Comparison of ENCODE assay signal across 7 mouse cellular contexts in genomic region chr5:66697119-66697518, GRCm38 (mm10). TPM values are rescaled to one million over a fixed set of nuclear protein-coding genes. Genes with fewer than 3 reads are reported as not detected.
A peak's percentile ranks its signal among the peaks of the same experiment; 100 is the strongest.
DNase-seq lines count a peak whose midpoint lies in the region; ATAC-seq and TF ChIP-seq lines count a peak whose summit lies in the region.

No protein-coding gene starts in this region.

- no peaks in the 10 kb centered on the region for H3K27me3 ChIP-seq in kidney, embryonic 16.5 days (ENCODE audit: insufficient read depth, low read length)
- no peaks in the 10 kb centered on the region for H3K27me3 ChIP-seq in forebrain, embryonic 13.5 days
- H3K27me3 ChIP-seq in liver, embryonic 14.5 days (ENCODE audit: control insufficient read depth, insufficient read depth, low read length), result no peaks in the 10 kb centered on the region

- H3K4me2 ChIP-seq in kidney, embryonic 16.5 days (replicated peaks; ENCODE audit: low read depth, low read length), result no peak overlapping the region
- H3K4me2 ChIP-seq in forebrain, embryonic 13.5 days, result no peak overlapping the region
- H3K4me2 ChIP-seq in liver, embryonic 14.5 days (ENCODE audit: low read depth), result no peak overlapping the region

- H3K4me1 ChIP-seq in kidney, embryonic 16.5 days (ENCODE audit: insufficient read depth, low read length), result no peaks in the 10 kb centered on the region
- no peaks in the 10 kb centered on the region for H3K4me1 ChIP-seq in ES-E14 (ENCODE audit: control insufficient read depth in 2 of 2, insufficient read depth in 2 of 2, low read length in 2 of 2, poor library complexity in 1 of 2)
- H3K4me1 ChIP-seq in forebrain, embryonic 13.5 days, result no peaks in the 10 kb centered on the region
- H3K4me1 ChIP-seq in liver, embryonic 14.5 days (replicated peaks; ENCODE audit: control insufficient read depth in 2 of 2, insufficient read depth in 2 of 2, low read length in 1 of 2), result no peaks in the 10 kb centered on the region

- in situ Hi-C loops in ES-E14 (cut with MboI; ENCODE audit: low sequenced_read_pairs in 2 of 2, unreplicated experiment in 2 of 2), result loop anchor here in 1 of 2 experiments (10.0 to 25.0 kb wide), 2 partner anchors 298 to 540 kb away; no protein-coding TSS in a partner anchor

- DNase-seq in kidney, postnatal 10 days, result peak; percentile 65
- no peak for DNase-seq in ES-E14 (ENCODE audit: low read depth, low spot score)
- DNase-seq in brain, embryonic 14.5 days (ENCODE audit: low read depth), result peak; percentile 88
- peak in 2 of 3 experiments; percentile 12 to 17 for DNase-seq in liver, embryonic 14.5 days (ENCODE audit: low read depth in 3 of 3, low spot score in 3 of 3)
- DNase-seq in skeletal muscle tissue, adult 2 months (ENCODE audit: low read depth, low spot score), result peak; percentile 56

- no peak overlapping the region for H3K4me3 ChIP-seq in kidney, embryonic 16.5 days (ENCODE audit: low read length)
- no peak overlapping the region for H3K4me3 ChIP-seq in ES-E14 (ENCODE audit: insufficient read depth in 1 of 2, low read depth in 1 of 2, low read length in 2 of 2, poor library complexity in 1 of 2, severe bottlenecking in 1 of 2)
- H3K4me3 ChIP-seq in forebrain, embryonic 13.5 days, result no peak overlapping the region
- H3K4me3 ChIP-seq in liver, embryonic 14.5 days (ENCODE audit: insufficient read depth in 1 of 2, low read depth in 2 of 2, low read length in 2 of 2), result no peak overlapping the region

- TF ChIP-seq CTCF in brain, embryonic 14.5 days (IDR thresholded peaks at IDR 0.05; ENCODE audit: borderline replicate concordance, extremely low read depth, insufficient read depth, insufficient read length), result peak; percentile 67; the same call in 1 of the 2 replicates
- peak; percentile 75 for TF ChIP-seq CTCF in liver, embryonic 14.5 days (IDR thresholded peaks at IDR 0.05; ENCODE audit: low read depth)

- H3K36me3 ChIP-seq in kidney, embryonic 16.5 days (ENCODE audit: insufficient read depth, low read length), result no peaks in the 10 kb centered on the region
- H3K36me3 ChIP-seq in ES-E14 (ENCODE audit: control insufficient read depth, insufficient read depth, low read length, poor library complexity, severe bottlenecking), result no peaks in the 10 kb centered on the region
- H3K36me3 ChIP-seq in forebrain, embryonic 13.5 days (ENCODE audit: poor library complexity, severe bottlenecking), result no peaks in the 10 kb centered on the region
- H3K36me3 ChIP-seq in liver, embryonic 14.5 days (replicated peaks; ENCODE audit: control insufficient read depth, insufficient read depth, low read depth), result no peaks in the 10 kb centered on the region

- no peak for TF ChIP-seq POLR2A in brain, embryonic 14.5 days (IDR thresholded peaks at IDR 0.05; ENCODE audit: borderline replicate concordance, extremely low read depth, insufficient read depth, insufficient read length, poor library complexity, severe bottlenecking)

- no peak; the same call in 1 of the 2 replicates for ATAC-seq in kidney, embryonic 16.5 days (ENCODE audit: low FRiP score, low TSS enrichment)
- ATAC-seq in forebrain, embryonic 13.5 days, result peak; percentile 59; the same call in 1 of the 2 replicates
- ATAC-seq in liver, embryonic 14.5 days (ENCODE audit: insufficient read depth), result no peak

- no peaks in the 10 kb centered on the region for H3K9me3 ChIP-seq in kidney, embryonic 16.5 days (ENCODE audit: low read length)
- no peaks in the 10 kb centered on the region for H3K9me3 ChIP-seq in ES-E14 (ENCODE audit: control insufficient read depth, insufficient read depth, low read depth, low read length)
- no peaks in the 10 kb centered on the region for H3K9me3 ChIP-seq in forebrain, embryonic 13.5 days (replicated peaks)
- no peaks in the 10 kb centered on the region for H3K9me3 ChIP-seq in liver, embryonic 14.5 days (ENCODE audit: control insufficient read depth, low read length)

- H3K9ac ChIP-seq in kidney, embryonic 16.5 days (replicated peaks; ENCODE audit: low read length), result no peak overlapping the region
- no peak overlapping the region for H3K9ac ChIP-seq in ES-E14 (ENCODE audit: insufficient read depth, low read depth, low read length, poor library complexity, severe bottlenecking)
- no peak overlapping the region for H3K9ac ChIP-seq in forebrain, embryonic 13.5 days
- no peak overlapping the region for H3K9ac ChIP-seq in liver, embryonic 14.5 days (replicated peaks)

- no peak overlapping the region for H3K27ac ChIP-seq in kidney, embryonic 16.5 days (ENCODE audit: low read length)
- H3K27ac ChIP-seq in ES-E14 (ENCODE audit: insufficient read depth, low read depth, low read length, poor library complexity, severe bottlenecking), result no peak overlapping the region
- no peak overlapping the region for H3K27ac ChIP-seq in forebrain, embryonic 13.5 days
- no peak overlapping the region for H3K27ac ChIP-seq in liver, embryonic 14.5 days

- no peak for TF ChIP-seq EP300 in liver, embryonic 14.5 days (IDR thresholded peaks at IDR 0.05; ENCODE audit: low read depth)

TF ChIP-seq in ES-E14, 5 proteins besides CTCF, POLR2A, EP300 and RAD21:
- TF ChIP-seq HCFC1 (IDR thresholded peaks at IDR 0.05; ENCODE audit: borderline replicate concordance, insufficient read depth, low read length), result no peak
- TF ChIP-seq CHD2 (IDR thresholded peaks at IDR 0.05; ENCODE audit: low read depth, low read length), result no peak
- peak; percentile 69 for TF ChIP-seq ZC3H11A (IDR thresholded peaks at IDR 0.05; ENCODE audit: borderline replicate concordance, low read depth, low read length)
- no peak for TF ChIP-seq ZNF384 (IDR thresholded peaks at IDR 0.05; ENCODE audit: low read depth, low read length)
- TF ChIP-seq MAFK (IDR thresholded peaks at IDR 0.05; ENCODE audit: insufficient read depth, low read depth, low read length), result no peak
TF ChIP-seq in ES-E14: peak in this region for 1.

RNA-seq across cellular contexts. Expression of gene Uchl1, which starts 21.2 kb away (rescaled TPM):
- polyA plus RNA-seq in kidney, embryonic 16.5 days (2015; fragmentation: Nextera tagmentation; extraction: Ambion mirVana), result 59.3 and 67.9 TPM in 2 replicates
- total RNA-seq in ES-E14 (2012; rRNA removed), result 190 and 263 TPM in 2 replicates
- 1,464 and 1,575 TPM in 2 replicates for polyA plus RNA-seq in brain, embryonic 14.5 days (2012; rRNA removed)
- polyA plus RNA-seq in forebrain, embryonic 13.5 days (2015; fragmentation: Nextera tagmentation; extraction: Ambion mirVana), result 833 and 867 TPM in 2 replicates
- polyA plus RNA-seq in liver, embryonic 14.5 days (2012; rRNA removed), result 1.1 and 2.7 TPM in 2 replicates
- polyA plus RNA-seq in liver, embryonic 14.5 days (2014; fragmentation: Nextera tagmentation; extraction: Ambion mirVana), result 1.1 and 1.5 TPM in 2 replicates

RNA-seq across cellular contexts. Expression of gene Limch1, which starts 48.5 kb away (rescaled TPM):
- polyA plus RNA-seq in kidney, embryonic 16.5 days (2015; fragmentation: Nextera tagmentation; extraction: Ambion mirVana), result 36.3 and 37.5 TPM in 2 replicates
- total RNA-seq in ES-E14 (2012; rRNA removed), result 7.5 and 7.6 TPM in 2 replicates
- 22.3 and 37.8 TPM in 2 replicates for polyA plus RNA-seq in brain, embryonic 14.5 days (2012; rRNA removed)
- polyA plus RNA-seq in forebrain, embryonic 13.5 days (2015; fragmentation: Nextera tagmentation; extraction: Ambion mirVana), result 48.4 and 48.7 TPM in 2 replicates
- polyA plus RNA-seq in liver, embryonic 14.5 days (2012; rRNA removed), result 0.29 and 0.54 TPM in 2 replicates
- 1.1 and 1.2 TPM in 2 replicates for polyA plus RNA-seq in liver, embryonic 14.5 days (2014; fragmentation: Nextera tagmentation; extraction: Ambion mirVana)

Comparison
In these comparisons a context has a peak if more than half of its experiments do, and no peak if none do; other contexts are left out.
1. RNA of gene Uchl1, which starts 21.2 kb away (polyA plus RNA-seq): 1,464 to 1,575 TPM in brain, embryonic 14.5 days, 833 to 867 TPM in forebrain, embryonic 13.5 days and 59.3 to 67.9 TPM in kidney, embryonic 16.5 days; 1.1 to 2.7 TPM in liver, embryonic 14.5 days; every median in the first group is over 10 times any median in the second.
2. RNA of gene Limch1, which starts 48.5 kb away (polyA plus RNA-seq): 48.4 to 48.7 TPM in forebrain, embryonic 13.5 days, 22.3 to 37.8 TPM in brain, embryonic 14.5 days and 36.3 to 37.5 TPM in kidney, embryonic 16.5 days; 0.29 to 1.2 TPM in liver, embryonic 14.5 days; every median in the first group is over 10 times any median in the second.